Mouse (Mus musculus) adrenal gland, postnatal 25 days (tissue): ENCODE measurements around the gene Hip1. TPM values are rescaled to one million over a fixed set of nuclear protein-coding genes. Genes with fewer than 3 reads are reported as not detected.
"Not testable (repeated sequence)": the region's sequence is repeated elsewhere in the genome, so short reads cannot be mapped to it uniquely, and the experiment has no call there.

Source experiments
- DNase-seq: peaks from one replicate; pipeline ENCODE4 v3.0.0; 2021; ENCODE audit warnings: mixed read lengths
- total RNA-seq: library from RNA; stranded (reverse); gene quantifications from 2 replicates; pipeline ENCODE4 v1.2.3, GENCODE M21; 2021

Hip1 gene
- total RNA-seq, 1 experiment from 2014 or later, result 27.1 TPM

DNA sequence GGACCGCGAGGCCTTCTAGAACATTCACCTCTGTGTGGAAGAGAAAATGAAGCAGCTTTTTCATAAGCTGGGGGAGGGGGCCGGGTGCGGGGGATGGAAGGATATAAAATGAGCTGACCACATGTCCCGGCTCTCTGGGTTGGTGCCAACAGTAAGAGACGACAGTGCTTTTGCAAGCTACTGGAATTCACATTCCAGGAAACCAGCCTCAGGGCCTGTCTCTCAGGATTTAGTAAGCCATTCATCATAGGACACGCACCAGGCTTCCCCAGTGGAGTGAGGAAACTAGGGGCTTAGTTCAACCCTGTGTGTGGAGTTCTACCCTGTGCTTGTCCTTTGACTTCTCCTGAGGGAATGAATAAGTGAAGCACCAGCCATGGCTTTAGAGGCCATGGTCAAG, 102.5 kb downstream of the Hip1 start:
- no peak for DNase-seq

DNA sequence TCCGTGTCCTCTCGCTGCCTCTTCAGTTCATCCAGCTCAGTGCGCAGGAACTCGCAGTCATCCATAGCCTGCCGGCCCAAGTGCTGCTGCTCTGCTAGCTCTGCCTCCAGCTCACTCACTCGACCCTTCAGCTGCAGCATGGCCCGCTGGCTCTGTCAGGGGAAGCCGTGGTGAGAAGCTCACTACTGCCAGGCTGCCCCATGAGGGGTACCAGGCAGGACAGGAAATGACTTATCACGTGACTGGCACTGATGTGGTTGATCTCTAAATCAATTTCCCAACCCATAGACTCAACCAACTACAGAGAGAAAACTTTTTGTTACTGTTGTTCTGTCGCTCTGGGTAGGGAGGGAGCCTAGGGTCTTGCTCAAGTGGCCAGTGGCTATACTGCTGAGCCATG, 109.9 kb downstream of the Hip1 start:
- DNase-seq, result no peak

- no peak for DNase-seq
Measured at GRCm38 (mm10) chr5:135433861-135434260, 111.1 kb downstream of the Hip1 start.

DNA sequence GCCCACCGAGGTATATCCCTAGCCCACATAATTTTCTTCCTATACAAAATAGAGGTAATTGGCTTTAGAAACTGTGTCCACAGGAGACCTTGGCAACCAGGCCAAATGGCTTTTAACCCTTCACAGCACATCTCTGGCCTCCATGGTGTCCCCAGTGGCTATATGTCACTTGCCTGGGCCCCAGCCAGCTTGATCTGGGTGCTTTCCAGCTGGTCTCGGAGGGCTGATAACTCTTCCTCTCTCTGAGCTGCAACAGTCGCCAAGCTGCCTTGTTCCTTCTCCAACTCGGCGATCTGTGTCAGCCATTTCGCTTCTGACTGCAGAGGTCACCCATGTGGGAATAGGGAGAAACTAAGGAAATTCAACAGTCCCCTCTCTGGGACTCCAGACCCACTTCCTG, 113.8 kb downstream of the Hip1 start:
- no peak for DNase-seq

GRCm38 (mm10) chr5:135428786-135429185, 116.1 kb downstream of the Hip1 start:
- peak; percentile 18 for DNase-seq

GRCm38 (mm10) chr5:135410266-135410665, 134.7 kb downstream of the Hip1 start:
- peak; percentile 47 for DNase-seq

DNA sequence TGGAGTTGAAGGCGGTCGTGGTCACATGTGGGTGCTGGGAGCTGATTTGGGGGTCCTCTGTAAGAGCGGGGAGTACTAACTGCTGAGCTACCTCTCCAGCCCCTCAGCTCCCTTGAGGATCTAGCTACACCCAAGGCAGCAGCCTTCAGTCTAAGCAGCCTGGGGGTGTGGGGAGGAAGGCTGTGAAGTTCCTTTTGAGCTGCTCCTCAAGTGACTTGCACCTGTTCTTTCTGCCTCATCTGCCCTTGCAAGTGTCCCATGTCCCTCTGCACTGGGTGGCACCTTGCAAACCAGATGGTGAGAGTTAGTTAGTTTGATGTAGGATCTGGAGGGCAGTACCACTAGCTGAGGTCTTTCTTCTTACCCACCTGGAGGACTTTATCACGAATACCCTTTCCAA, 136.8 kb downstream of the Hip1 start:
- DNase-seq, result no peak

GRCm38 (mm10) chr5:135405437-135405836, 139.5 kb downstream of the Hip1 start:
- DNase-seq, result no peak

DNA sequence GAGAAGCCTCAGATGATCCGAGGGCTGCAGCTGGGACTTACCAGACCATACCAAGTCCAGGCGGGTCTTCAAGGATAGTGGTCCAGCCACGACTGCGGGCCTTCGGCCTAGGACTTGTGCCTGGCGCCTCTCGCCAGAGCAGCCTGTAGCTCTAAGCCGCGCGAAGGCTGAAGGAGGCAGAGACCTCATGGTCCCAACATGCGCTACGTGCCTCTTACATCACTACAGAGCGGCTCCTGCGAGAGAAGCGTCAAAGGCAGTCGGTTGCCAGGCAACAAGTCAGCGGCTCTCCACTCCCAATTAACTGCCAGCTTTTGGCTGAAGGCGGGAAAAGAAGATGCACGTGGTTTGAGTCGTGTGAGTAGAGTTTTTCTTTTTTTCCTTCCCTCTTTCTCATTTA, 140.3 kb downstream of the Hip1 start:
- DNase-seq, result no peak

- DNase-seq, result peak; percentile 89
Measured at GRCm38 (mm10) chr5:135400244-135400643, 144.7 kb downstream of the Hip1 start.

GRCm38 (mm10) chr5:135399382-135399781, 145.5 kb downstream of the Hip1 start:
- DNase-seq, result no peak

GRCm38 (mm10) chr5:135395826-135396225, 149.1 kb downstream of the Hip1 start:
- no peak for DNase-seq

GRCm38 (mm10) chr5:135394004-135394823, 150.7 kb downstream of the Hip1 start, which contains the start of gene Pom121:
Gene Pom121, minus strand, starts transcription at chr5:135394546.
- DNase-seq, result peak; percentile 86

DNA sequence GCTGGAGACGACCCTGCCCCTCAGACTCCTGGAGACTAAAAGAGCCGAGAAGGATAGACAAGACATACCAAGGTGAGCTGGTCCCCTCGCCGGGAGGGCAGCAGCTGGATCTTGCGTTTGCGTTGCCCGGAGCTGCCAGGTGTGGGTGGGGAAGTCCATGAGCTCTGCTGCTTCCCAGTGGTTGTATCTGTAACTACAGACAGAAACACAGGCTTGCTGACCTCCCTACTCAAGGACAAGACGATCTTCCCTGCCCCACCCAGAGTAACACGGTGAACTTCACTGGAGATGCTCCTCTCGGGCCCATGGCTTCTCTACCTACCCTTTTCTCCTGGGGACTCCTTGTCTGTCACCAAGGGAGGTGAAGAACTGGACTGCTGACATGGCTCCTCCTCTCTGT, 161.1 kb downstream of the Hip1 start:
- DNase-seq, result no peak

GRCm38 (mm10) chr5:135382746-135383145, 162.2 kb downstream of the Hip1 start:
- no peak for DNase-seq

- DNase-seq, result no peak
Measured at GRCm38 (mm10) chr5:135381356-135381925, 163.5 kb downstream of the Hip1 start.

- no peak for DNase-seq
Measured at GRCm38 (mm10) chr5:135380681-135381080, 164.2 kb downstream of the Hip1 start.

GRCm38 (mm10) chr5:135376341-135376740, 168.6 kb downstream of the Hip1 start:
- DNase-seq, result no peak

GRCm38 (mm10) chr5:135375167-135375566, 169.8 kb downstream of the Hip1 start:
- DNase-seq, result peak; percentile 66

- DNase-seq, result no peak
Measured at GRCm38 (mm10) chr5:135373601-135374000, 171.3 kb downstream of the Hip1 start.

GRCm38 (mm10) chr5:135371195-135371594, 173.7 kb downstream of the Hip1 start:
- no peak for DNase-seq

GRCm38 (mm10) chr5:135369787-135370654, 174.9 kb downstream of the Hip1 start, which contains the start of gene Nsun5:
Gene Nsun5, plus strand, starts transcription at chr5:135369953.
- peak; percentile 94 for DNase-seq

GRCm38 (mm10) chr5:135369196-135369595, 175.7 kb downstream of the Hip1 start:
- DNase-seq, result not testable (repeated sequence)
